Mouse (Mus musculus): ENCODE measurements around the gene Phtf2. TPM values are rescaled to one million over a fixed set of nuclear protein-coding genes. Genes with fewer than 3 reads are reported as not detected.
"Not testable (repeated sequence)": the region's sequence is repeated elsewhere in the genome, so short reads cannot be mapped to it uniquely, and the experiment has no call there.

The Phtf2 gene
- total RNA-seq, 2 experiments from 2014 or later = 5.8 to 6.4 TPM

DNA sequence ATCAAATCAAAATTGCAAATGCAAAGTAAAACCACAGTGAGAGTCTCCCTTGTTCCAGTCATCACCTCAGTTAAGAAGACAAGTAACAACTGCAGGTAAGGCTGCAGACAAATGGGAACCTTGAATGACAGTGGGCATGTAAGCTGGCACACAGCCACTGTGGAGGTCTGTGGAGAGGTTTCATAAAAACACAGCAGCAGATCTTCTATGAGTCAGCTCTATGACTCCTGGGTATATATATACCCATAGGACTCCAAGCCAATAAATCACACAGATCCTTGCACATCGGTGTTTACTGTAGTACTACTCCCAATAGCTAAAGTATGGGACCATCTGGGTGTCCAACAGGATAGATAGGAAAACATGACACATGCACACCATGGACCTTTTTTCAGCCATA is 8.8 kb downstream of the Phtf2 start:
- ATAC-seq (replicated peaks; ENCODE audit: low FRiP score, poor library complexity, severe bottlenecking) = no peak

DNA sequence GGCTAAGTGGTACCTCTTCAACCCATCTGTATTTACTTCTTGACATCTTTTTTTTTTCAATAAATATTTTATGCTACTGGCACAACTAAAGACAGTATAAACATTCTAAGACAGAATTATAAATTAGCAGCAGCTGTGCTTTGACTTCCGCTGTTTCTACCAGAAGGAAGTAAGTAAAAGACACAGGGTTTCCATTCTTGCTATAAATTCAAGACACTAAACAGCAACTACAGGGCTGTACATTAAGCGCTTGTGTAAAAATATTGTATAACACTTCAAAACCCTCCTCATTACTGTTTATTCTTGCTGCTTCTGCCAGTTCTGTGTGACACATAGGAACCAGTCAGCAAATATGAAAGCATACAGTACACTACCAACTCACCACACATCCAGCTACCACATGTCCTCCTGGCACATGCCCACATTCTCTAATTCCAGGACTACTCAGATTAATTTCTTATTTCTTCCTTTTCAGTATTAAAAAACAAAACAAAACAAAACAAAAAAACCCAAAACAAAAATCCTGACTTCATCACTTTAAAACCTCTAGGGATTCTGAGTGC is 16.6 kb downstream of the Phtf2 start:
- no peak for ATAC-seq (replicated peaks; ENCODE audit: low FRiP score, poor library complexity, severe bottlenecking)

DNA sequence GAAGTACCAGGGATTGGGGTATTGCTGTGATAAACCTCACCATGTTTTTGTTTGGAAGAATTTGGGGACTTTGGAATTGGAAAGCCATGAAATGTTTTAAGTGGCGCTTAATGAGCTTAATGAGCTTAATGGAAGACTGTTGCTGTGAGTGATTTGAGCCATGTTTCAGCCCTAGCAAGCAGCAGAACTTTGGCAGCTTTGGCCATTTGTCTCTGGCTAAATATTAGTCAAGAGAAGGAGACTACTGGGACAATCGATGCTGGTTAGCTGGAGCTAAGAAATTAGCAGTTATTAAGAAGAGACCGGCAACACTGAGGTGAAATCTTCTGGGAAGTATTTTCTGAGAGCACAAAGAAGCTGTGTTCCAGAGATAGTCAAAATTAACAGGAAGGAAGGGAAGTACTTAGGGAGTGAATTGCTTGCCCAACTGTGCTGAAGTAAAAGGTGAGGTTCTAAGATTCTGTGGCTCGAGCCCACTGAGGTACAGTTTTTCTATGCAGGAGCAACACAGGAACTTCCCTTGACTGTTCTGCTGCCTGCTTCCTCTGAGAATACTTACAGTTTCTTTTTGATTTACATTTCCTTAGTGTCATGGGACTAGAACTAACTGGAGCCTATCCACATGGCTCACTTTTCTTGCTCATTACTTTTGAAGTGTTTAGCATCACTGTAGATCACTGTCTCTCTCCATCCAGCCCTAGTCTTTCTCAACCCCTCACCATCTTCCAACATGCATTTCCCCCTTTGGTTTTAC is 17.5 kb downstream of the Phtf2 start:
- no peak for ATAC-seq (replicated peaks; ENCODE audit: low FRiP score, poor library complexity, severe bottlenecking)

DNA sequence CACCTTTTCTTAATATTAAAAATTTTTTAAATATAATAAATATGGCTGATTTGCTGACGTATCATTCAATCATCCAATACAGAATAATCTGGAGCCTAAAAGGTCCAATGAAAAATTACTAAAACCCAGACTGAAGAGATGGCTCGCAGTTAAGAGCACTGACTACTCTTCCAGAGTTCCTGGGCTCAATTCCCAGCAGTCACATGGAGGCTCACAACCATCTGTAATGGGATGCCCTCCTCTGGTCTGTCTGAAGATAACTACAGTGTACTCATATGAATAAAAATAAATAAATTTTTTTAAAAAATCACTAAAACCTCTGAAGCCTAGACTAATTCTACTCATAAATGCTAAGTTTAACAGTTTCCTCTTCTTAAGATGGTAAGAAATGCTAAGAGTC is 20.0 kb downstream of the Phtf2 start:
- no peak for ATAC-seq (replicated peaks; ENCODE audit: low FRiP score, poor library complexity, severe bottlenecking)

DNA sequence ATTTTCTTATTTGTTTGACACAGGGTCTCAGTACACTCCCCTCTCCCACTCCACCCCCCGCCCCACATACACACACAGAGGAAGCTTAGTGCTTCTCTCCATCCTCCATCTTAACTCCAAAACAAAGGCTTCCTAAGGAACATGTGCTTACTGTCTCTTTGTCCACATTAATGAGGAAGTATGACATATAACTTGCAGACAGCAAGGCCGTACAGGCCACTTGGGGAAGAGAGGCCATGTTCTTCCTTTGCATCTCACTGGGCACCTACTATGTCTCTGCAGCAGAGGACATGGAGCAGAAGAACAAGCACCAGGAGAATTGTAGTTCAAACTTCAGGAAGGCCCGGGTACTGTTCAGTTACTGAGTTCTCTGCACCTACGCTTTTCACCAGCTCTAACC is 21.4 kb downstream of the Phtf2 start:
- ATAC-seq (replicated peaks; ENCODE audit: low FRiP score, poor library complexity, severe bottlenecking) = no peak

DNA sequence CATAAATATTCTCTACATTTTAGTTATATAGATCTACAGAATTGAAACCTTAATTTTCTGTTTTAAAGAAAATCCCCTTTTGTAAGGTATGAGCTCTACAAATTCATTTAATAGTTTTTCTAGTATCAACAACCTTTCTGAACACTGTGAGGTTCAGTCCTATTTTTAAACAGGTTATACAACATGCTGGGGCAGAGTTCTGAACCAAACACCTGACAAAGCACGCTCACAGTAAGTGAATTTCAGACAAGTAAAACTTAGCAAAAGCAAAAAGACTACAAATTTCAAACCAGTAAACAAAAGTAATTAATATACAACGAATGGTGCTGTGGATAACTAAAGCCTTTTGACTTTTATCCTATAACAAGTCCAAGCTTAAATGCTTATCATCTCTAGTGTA is 23.5 kb downstream of the Phtf2 start:
- no peak for ATAC-seq (replicated peaks; ENCODE audit: low FRiP score, poor library complexity, severe bottlenecking)

DNA sequence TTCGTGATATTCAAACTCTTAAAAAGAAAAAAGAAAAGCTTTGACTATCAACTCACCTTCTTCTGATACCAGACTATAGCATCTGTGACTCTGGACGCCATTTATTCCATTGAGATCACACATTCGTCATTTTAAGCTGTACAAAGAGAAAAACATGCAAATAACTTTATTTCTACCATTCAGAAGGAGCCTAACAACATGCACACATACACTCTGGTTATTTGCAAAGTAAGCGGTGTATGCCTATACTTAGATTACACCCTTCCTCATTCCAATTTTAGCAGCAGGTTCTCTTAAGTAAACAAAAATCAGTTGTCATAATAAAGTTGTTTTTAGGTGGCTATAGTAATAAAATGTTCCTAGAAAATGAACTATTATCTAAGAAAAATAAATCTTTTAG is 26.9 kb downstream of the Phtf2 start:
- ATAC-seq (replicated peaks; ENCODE audit: low FRiP score, poor library complexity, severe bottlenecking) = no peak

DNA sequence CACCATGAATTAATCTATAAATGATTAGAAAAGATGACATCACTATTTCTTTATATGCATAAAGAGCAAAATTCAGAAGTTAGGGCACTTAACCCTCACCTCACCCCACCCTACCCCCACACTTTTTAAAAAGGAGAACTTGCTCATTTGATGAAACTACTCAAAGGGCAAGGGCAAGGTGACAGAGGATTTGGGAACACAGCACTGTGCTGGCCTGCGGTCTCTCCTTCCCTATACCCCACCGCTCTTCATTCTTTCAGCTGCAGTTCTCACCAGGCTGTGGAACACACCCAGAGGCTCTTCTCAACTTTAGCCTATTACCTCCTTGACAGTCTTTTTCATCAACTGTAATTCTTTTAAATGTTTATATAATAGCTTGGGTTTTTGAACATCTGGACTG is 34.9 kb downstream of the Phtf2 start:
- ATAC-seq (replicated peaks; ENCODE audit: low FRiP score, poor library complexity, severe bottlenecking) = no peak

DNA sequence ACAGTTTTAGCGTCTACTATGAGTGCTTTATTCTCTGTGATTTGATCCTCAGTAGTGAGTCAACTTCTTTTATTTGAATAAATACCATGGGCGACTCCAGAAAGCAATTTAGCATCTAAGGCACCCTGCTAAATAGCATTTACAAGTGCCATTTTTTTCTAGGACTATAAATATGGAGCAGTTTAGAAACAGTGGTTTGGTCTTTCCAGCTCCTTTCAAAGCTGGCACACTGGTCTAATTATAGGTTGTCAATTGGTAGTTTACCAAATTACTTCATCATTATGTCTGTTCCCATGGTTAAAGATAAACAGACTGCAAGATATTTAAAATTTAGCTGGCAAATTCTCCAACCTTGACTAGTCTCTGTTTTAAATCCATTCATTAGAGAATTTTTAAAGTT is 38.1 kb downstream of the Phtf2 start:
- ATAC-seq (replicated peaks; ENCODE audit: low FRiP score, poor library complexity, severe bottlenecking) = no peak

DNA sequence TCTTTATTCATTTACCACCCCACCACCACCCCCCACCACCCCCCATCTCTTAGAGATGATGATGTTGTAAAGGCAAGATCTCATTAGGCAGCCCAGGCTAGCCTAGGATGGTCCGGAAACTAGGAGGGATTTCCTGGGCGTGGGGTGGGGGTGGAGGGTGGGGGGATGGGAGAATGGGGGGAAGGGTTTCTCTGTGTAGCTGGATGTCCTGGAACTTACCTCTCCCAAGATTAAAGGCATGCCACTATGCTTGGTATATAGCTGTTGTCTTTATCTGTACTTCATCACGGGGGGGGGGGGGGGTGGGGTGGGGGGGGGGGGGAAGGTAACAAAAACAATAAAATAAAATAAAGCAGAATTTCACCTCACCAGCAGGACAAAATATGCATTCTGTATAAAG is 38.5 kb downstream of the Phtf2 start:
- ATAC-seq (replicated peaks; ENCODE audit: low FRiP score, poor library complexity, severe bottlenecking) = no peak

DNA sequence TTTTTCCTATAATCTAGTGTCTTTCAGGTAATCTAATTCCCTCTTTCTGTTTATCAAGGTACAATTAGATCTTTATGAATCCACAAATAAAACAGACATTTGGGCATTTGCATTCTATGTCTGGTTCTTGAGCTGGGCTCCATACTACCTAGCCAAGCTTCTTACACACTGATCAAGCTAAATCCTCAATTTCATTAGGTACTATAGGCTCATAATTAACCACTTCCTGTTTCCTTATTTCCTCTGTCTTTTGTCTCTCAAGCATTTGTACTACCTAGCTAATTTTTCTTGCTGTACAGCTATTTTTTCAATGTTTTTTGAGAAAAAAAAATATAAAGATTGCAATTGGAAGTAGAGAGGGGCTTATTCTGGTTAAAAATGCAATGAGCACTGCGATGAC is 44.8 kb downstream of the Phtf2 start:
- ATAC-seq (replicated peaks; ENCODE audit: low FRiP score, poor library complexity, severe bottlenecking) = no peak

DNA sequence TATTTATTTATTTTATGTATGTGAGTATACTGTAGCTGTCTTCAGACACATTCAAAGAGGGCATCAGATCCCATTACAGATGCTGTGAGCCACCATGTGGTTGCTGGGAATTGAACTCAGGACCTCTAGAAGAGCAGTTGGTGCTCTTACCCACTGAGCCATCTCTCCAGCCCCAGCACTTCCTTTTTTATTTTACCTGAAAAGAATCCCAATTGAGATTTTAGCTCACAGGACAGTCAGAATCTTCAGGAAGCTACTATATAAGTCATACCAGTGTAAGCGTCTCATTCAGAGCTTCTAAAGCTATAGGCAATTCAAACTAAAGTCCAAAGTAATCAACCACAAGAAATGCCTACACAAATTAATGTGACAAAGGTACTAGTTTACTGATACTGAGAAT is 47.5 kb downstream of the Phtf2 start:
- ATAC-seq (replicated peaks; ENCODE audit: low FRiP score, poor library complexity, severe bottlenecking) = no peak

DNA sequence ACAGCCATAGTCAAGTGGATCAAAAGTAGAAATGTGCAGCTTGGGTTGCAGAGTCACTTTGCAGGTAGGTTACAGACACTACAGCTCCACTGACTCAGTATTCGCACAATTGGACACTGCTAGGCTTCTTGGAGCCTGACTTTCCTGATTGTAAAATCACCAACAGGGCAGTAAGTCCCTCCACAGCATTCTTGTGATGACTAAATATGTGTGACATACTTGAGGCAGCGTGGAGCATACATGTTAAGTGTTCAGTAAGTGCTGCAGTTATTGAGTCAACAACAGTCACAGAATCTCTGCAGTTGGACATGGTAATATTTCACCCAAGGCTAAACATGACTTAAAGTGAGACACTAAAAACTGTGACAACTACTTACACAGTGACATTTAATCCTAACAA is 50.5 kb downstream of the Phtf2 start:
- no peak for ATAC-seq (replicated peaks; ENCODE audit: low FRiP score, poor library complexity, severe bottlenecking)

DNA sequence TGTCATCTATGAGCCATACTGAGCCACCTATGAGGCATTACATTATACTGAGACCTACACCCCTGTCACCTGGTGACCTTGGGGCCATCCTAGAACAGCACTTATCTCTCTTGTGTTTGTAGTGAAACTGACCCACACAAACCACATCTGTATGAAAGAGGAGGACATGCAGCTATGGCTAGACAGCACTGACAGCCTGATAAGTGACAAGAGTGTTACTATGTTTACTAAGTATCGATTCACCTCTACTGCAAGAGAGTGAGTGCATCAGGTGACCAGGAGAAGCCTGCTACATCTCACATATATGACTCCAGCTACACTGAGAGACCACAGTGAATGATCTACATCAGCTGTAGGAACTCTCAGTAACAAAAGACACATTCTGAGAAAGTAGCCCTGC is 51.2 kb downstream of the Phtf2 start:
- no peak for ATAC-seq (replicated peaks; ENCODE audit: low FRiP score, poor library complexity, severe bottlenecking)

DNA sequence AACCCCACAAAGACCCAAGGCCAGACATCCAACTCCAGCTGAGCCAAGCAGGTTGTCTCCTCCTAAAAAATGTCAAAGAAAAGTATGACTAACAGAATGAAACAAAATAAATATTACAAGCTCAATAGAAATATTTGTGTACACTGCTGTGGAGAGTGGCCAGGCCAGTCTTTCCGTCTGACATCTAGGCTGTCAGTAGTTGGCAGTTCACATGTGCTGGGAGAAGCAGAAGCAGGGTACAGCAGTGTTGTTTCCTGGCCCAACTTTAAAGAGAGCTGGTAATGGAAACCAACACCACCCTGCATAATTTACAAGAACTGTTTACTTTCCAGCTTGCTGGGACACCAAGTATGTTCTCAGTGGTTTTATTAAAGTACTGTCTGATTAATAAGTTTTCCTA is 60.3 kb downstream of the Phtf2 start:
- ATAC-seq (replicated peaks; ENCODE audit: low FRiP score, poor library complexity, severe bottlenecking) = no peak

DNA sequence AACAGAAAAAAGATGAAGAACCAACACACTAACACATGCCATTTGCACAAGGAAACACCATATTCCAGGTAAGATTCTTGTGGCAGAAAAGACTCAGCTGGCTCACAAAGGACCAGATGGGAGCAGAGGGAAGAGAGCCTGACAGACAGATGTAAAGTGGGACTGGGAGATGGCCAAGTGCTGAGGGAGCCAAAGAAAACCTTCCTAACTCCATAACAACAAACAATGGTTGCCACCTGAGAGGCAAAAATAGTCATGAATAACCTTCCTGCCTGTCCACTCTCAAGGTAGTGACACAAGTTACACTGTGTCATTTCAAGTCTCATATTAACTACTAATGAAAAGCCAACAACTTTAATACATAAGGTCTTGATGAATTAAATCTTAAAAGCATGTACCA is 60.8 kb downstream of the Phtf2 start:
- no peak for ATAC-seq (replicated peaks; ENCODE audit: low FRiP score, poor library complexity, severe bottlenecking)

DNA sequence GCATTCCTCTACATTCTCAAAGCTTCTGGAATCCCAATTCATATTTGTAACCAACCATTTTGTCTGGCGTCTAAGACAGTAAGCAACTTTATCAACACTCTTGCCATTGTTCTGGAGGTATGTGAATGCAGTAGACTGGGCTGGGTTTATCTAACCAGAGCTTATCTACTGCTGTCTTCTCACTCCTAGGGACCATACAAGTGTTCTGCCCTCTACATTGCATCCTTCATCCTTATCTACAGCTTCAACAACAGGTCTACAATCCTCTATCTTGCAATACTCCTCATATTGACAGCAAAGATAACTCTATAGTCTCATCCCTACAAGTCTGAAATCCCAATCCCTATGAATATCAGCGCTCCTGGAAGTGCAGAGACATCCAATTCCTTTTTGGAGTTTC is 66.8 kb downstream of the Phtf2 start:
- ATAC-seq (replicated peaks; ENCODE audit: low FRiP score, poor library complexity, severe bottlenecking) = no peak

DNA sequence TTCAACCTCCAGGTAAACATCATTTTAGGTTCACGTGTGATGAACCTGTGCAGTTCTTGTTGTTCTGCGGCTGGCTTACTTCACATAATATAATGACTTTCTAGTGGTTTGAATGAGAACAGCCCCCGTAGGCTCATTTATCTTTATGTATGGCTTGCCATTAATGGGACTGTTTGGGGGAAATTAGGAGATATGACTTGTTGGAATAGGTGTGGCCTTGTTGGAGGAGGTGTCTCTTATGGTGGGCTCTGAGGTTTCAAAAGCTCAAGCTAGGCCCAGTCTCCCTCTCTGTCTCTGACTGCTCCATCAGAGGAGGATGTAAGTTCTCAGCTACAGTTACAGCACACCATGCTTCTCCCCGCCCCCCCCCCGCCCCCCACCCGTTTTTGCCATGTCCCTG is 71.5 kb downstream of the Phtf2 start:
- no peak for ATAC-seq (replicated peaks; ENCODE audit: low FRiP score, poor library complexity, severe bottlenecking)

DNA sequence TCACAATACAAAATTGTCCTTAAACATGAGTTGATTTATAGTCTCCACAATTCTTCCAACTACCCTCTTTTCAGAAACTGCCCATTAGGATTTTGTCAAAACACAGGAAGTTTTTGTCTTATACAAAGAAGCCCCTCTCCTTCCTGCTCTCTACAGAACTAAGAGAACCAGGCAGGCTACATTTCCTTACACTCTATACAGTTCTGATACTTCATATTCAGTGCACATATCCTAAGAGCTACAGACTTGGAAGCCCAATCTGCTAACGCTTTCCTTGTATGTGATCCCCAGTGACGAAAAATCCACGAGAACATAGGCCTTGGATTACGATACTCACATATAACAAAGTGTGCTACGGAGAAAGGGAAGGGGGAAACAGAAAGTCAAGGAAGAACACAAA is 86.0 kb downstream of the Phtf2 start:
- ATAC-seq (replicated peaks; ENCODE audit: low FRiP score, poor library complexity, severe bottlenecking) = no peak

DNA sequence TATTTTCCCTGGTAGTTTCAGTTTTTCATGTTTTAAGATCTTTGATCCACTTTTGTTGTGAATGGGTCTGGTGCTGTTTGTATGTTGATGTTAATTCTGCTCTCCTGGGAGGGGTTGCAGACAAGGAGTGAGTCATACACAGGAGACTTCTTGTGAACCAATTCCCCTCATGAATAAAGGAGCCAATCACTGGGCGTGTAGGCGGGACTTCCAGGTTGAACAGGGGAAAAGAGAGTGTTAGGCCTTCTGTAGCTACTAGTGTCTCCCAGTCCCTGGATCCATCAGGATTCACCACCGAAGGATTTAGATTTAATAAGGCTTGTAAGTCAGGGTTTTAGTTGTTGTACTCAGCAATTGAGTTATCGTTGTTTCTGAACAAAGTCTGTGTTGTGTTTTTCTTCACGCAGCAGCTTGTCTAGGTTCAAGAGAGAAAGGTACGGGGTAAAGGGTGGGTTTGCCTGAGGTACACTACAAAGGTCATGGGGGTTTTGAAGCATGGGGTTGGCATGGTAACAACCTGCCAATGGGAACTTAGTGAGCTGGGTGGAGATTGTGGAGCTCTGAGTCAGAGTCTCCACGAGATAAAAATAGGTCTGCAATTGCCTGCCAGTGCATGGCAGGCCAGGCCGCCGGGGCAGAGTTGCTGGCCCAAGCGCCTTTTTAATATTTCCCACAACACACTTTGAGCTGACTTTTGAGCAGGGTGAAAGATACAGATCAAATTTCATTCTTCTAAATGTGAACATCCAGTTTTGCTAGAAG is 90.0 kb downstream of the Phtf2 start:
- ATAC-seq (replicated peaks; ENCODE audit: low FRiP score, poor library complexity, severe bottlenecking) = no peak

DNA sequence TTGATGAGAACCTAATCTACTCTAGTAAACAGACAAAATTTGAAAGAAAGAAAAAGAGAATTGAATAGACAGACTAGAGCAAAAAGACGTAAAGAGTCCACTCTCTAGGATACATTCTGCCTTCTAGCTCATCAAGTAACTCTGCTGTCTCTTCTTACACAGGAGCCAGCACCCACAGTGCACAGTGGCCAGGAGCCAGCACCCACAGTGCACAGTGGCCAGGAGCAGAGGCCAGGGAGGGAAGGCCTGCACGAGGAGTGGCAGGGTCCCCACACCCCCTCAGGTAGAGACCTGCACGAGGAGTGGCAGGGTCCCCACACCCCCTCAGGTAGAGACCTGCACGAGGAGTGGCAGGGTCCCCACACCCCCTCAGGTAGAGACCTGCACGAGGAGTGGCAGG is 95.5 kb downstream of the Phtf2 start:
- not testable (repeated sequence) for ATAC-seq (replicated peaks; ENCODE audit: low FRiP score, poor library complexity, severe bottlenecking)
